Mouse (Mus musculus): ENCODE measurements around the gene Bud31. TPM values are rescaled to one million over a fixed set of nuclear protein-coding genes. Genes with fewer than 3 reads are reported as not detected.
"Not testable (repeated sequence)": the region's sequence is repeated elsewhere in the genome, so short reads cannot be mapped to it uniquely, and the experiment has no call there.

The Bud31 gene
- polyA plus RNA-seq, 1 experiment from 2014 or later: 186 TPM

GRCm38 (mm10) chr5:145130995-145131394, 9.2 kb upstream of the Bud31 start:
- H3K9me3 ChIP-seq (replicated peaks; ENCODE audit: low read length): no peaks in the 10 kb centered on the region
- DNase-seq (ENCODE audit: low spot score) (no peak), ATAC-seq (replicated peaks; ENCODE audit: low FRiP score, low read depth) (no peak)
- H3K27ac ChIP-seq: no peak overlapping the region
- H3K27me3 ChIP-seq (ENCODE audit: insufficient read depth, low read length): no peaks in the 10 kb centered on the region
- TF ChIP-seq CTCF (IDR thresholded peaks at IDR 0.05; ENCODE audit: low read depth): no peak
- H3K4me1 ChIP-seq (replicated peaks; ENCODE audit: insufficient read depth, low read length): no peaks in the 10 kb centered on the region
- WGBS: 82% methylated on average over 3 of the region's 3 CpGs
- no peak overlapping the region for H3K4me2 ChIP-seq (ENCODE audit: low read length)
- H3K9ac ChIP-seq (ENCODE audit: low read depth, low read length): no peak overlapping the region
- peaks cover 79% of the 10 kb centered on the region for H3K36me3 ChIP-seq (ENCODE audit: insufficient read depth, low read length)
- no peak overlapping the region for H3K4me3 ChIP-seq (replicated peaks; ENCODE audit: low read depth, low read length)

GRCm38 (mm10) chr5:145133275-145133674, 6.9 kb upstream of the Bud31 start:
- H3K9ac ChIP-seq (ENCODE audit: low read depth, low read length); H3K9me3 ChIP-seq (replicated peaks; ENCODE audit: low read length); ATAC-seq (replicated peaks; ENCODE audit: low FRiP score, low read depth); H3K4me2 ChIP-seq (ENCODE audit: low read length); H3K27me3 ChIP-seq (ENCODE audit: insufficient read depth, low read length); DNase-seq (ENCODE audit: low spot score); H3K27ac ChIP-seq; H3K4me3 ChIP-seq (replicated peaks; ENCODE audit: low read depth, low read length); H3K4me1 ChIP-seq (replicated peaks; ENCODE audit: insufficient read depth, low read length): not testable (repeated sequence)
- TF ChIP-seq CTCF (IDR thresholded peaks at IDR 0.05; ENCODE audit: low read depth): peak; percentile 21; the same call in 1 of the 2 replicates
- H3K36me3 ChIP-seq (ENCODE audit: insufficient read depth, low read length): peaks cover 66% of the 10 kb centered on the region
- WGBS: 91% methylated on average over 6 of the region's 6 CpGs

- Histone ChIP-seq H3K4me2 (ENCODE audit: low read length) (peak overlapping the region; percentile 76), H3K9me3 (replicated peaks; ENCODE audit: low read length) (no peaks in the 10 kb centered on the region), H3K27me3 (ENCODE audit: insufficient read depth, low read length) (no peaks in the 10 kb centered on the region), H3K9ac (ENCODE audit: low read depth, low read length) (peak overlapping the region; percentile 90), H3K27ac (no peak overlapping the region), H3K4me1 (replicated peaks; ENCODE audit: insufficient read depth, low read length) (0 out of 2 replicates have a peak, but pooled peaks cover 4% of the 10 kb centered on the region), H3K36me3 (ENCODE audit: insufficient read depth, low read length) (peaks cover 30% of the 10 kb centered on the region), H3K4me3 (replicated peaks; ENCODE audit: low read depth, low read length) (peak overlapping the region; percentile 89)
- ATAC-seq (replicated peaks; ENCODE audit: low FRiP score, low read depth): no peak
- no peak for DNase-seq (ENCODE audit: low spot score)
- no peak for TF ChIP-seq CTCF (IDR thresholded peaks at IDR 0.05; ENCODE audit: low read depth)
- WGBS: 5% methylated on average over 6 of the region's 6 CpGs
Measured at GRCm38 (mm10) chr5:145138836-145139235, 1.3 kb upstream of the Bud31 start.

GRCm38 (mm10) chr5:145140611-145141010, 449 bp downstream of the Bud31 start:
- DNase-seq (ENCODE audit: low spot score): peak; percentile 32
- Histone ChIP-seq H3K4me1 (replicated peaks; ENCODE audit: insufficient read depth, low read length) (0 out of 2 replicates have a peak, but pooled peaks cover 4% of the 10 kb centered on the region), H3K36me3 (ENCODE audit: insufficient read depth, low read length) (peaks cover 33% of the 10 kb centered on the region; the same call in 1 of the 2 replicates), H3K4me3 (replicated peaks; ENCODE audit: low read depth, low read length) (peak overlapping the region; percentile 89), H3K9ac (ENCODE audit: low read depth, low read length) (peak overlapping the region; percentile 90), H3K27ac (peak overlapping the region; percentile 94), H3K9me3 (replicated peaks; ENCODE audit: low read length) (no peaks in the 10 kb centered on the region), H3K27me3 (ENCODE audit: insufficient read depth, low read length) (no peaks in the 10 kb centered on the region), H3K4me2 (ENCODE audit: low read length) (peak overlapping the region; percentile 76)
- TF ChIP-seq CTCF (IDR thresholded peaks at IDR 0.05; ENCODE audit: low read depth): no peak
- no peak for ATAC-seq (replicated peaks; ENCODE audit: low FRiP score, low read depth)
- WGBS: under 1% methylated on average over 18 of the region's 18 CpGs

GRCm38 (mm10) chr5:145147748-145148147, 7.6 kb downstream of the Bud31 start:
- no peak overlapping the region for H3K4me3 ChIP-seq (replicated peaks; ENCODE audit: low read depth, low read length)
- WGBS: 76% methylated on average over 5 of the region's 5 CpGs
- H3K36me3 ChIP-seq (ENCODE audit: insufficient read depth, low read length): peaks cover 95% of the 10 kb centered on the region
- no peaks in the 10 kb centered on the region for H3K4me1 ChIP-seq (replicated peaks; ENCODE audit: insufficient read depth, low read length)
- no peak for TF ChIP-seq CTCF (IDR thresholded peaks at IDR 0.05; ENCODE audit: low read depth)
- no peak overlapping the region for H3K9ac ChIP-seq (ENCODE audit: low read depth, low read length)
- H3K9me3 ChIP-seq (replicated peaks; ENCODE audit: low read length): no peaks in the 10 kb centered on the region
- H3K27me3 ChIP-seq (ENCODE audit: insufficient read depth, low read length): no peaks in the 10 kb centered on the region
- DNase-seq (ENCODE audit: low spot score) (no peak), ATAC-seq (replicated peaks; ENCODE audit: low FRiP score, low read depth) (peak; percentile 66)
- H3K4me2 ChIP-seq (ENCODE audit: low read length): no peak overlapping the region
- H3K27ac ChIP-seq: no peak overlapping the region

- Histone ChIP-seq H3K4me3 (replicated peaks; ENCODE audit: low read depth, low read length) (no peak overlapping the region), H3K27me3 (ENCODE audit: insufficient read depth, low read length) (no peaks in the 10 kb centered on the region), H3K9ac (ENCODE audit: low read depth, low read length) (no peak overlapping the region), H3K4me2 (ENCODE audit: low read length) (no peak overlapping the region), H3K4me1 (replicated peaks; ENCODE audit: insufficient read depth, low read length) (no peaks in the 10 kb centered on the region), H3K27ac (no peak overlapping the region), H3K9me3 (replicated peaks; ENCODE audit: low read length) (no peaks in the 10 kb centered on the region), H3K36me3 (ENCODE audit: insufficient read depth, low read length) (peaks cover 87% of the 10 kb centered on the region)
- WGBS: 92% methylated on average over 6 of the region's 6 CpGs
- ATAC-seq (replicated peaks; ENCODE audit: low FRiP score, low read depth) (no peak), DNase-seq (ENCODE audit: low spot score) (no peak)
- TF ChIP-seq CTCF (IDR thresholded peaks at IDR 0.05; ENCODE audit: low read depth): no peak
Measured at GRCm38 (mm10) chr5:145149294-145149693, 9.1 kb downstream of the Bud31 start.

- no peaks in the 10 kb centered on the region for H3K4me1 ChIP-seq (replicated peaks; ENCODE audit: insufficient read depth, low read length)
- no peak overlapping the region for H3K9ac ChIP-seq (ENCODE audit: low read depth, low read length)
- TF ChIP-seq CTCF (IDR thresholded peaks at IDR 0.05; ENCODE audit: low read depth): no peak
- H3K4me3 ChIP-seq (replicated peaks; ENCODE audit: low read depth, low read length): no peak overlapping the region
- no peak overlapping the region for H3K4me2 ChIP-seq (ENCODE audit: low read length)
- no peak overlapping the region for H3K27ac ChIP-seq
- ATAC-seq (replicated peaks; ENCODE audit: low FRiP score, low read depth) (no peak), DNase-seq (ENCODE audit: low spot score) (no peak)
- WGBS: 94% methylated on average over 5 of the region's 5 CpGs
- H3K9me3 ChIP-seq (replicated peaks; ENCODE audit: low read length): no peaks in the 10 kb centered on the region
- no peaks in the 10 kb centered on the region for H3K27me3 ChIP-seq (ENCODE audit: insufficient read depth, low read length)
- H3K36me3 ChIP-seq (ENCODE audit: insufficient read depth, low read length): peaks cover 72% of the 10 kb centered on the region
Measured at GRCm38 (mm10) chr5:145152690-145153089, 12.5 kb downstream of the Bud31 start.

All from kidney, postnatal 0 days (tissue).